Mouse (Mus musculus) CH12.LX (cell line): Measurements from ENCODE around the gene Trappc2. TPM values are rescaled to one million over a fixed set of nuclear protein-coding genes. Genes with fewer than 3 reads are reported as not detected.

Experiments
- DNase-seq: peaks from one replicate; pipeline ENCODE4 v3.0.0-alpha.2; 2013; ENCODE audit errors: extremely low read depth
- H3K27ac ChIP-seq: 2 replicates; pipeline ENCODE4 v1.5.1; 2012; ENCODE audit warnings: low read depth, mild to moderate bottlenecking, control low read depth, moderate library complexity; ENCODE audit not compliant: insufficient read depth
- H3K27me3 ChIP-seq: replicated peaks from 2 replicates; pipeline ENCODE3; 2012; ENCODE audit warnings: inconsistent platforms
- H3K36me3 ChIP-seq, 2 experiments: replicated peaks in 1 of 2; 2 replicates each; pipeline versions ENCODE3 to v1.6.1; 2012; ENCODE audit warnings: inconsistent platforms in 1 of 2, low read length in 1 of 2, mild to moderate bottlenecking in 1 of 2, mixed read lengths in 1 of 2, moderate library complexity in 1 of 2; ENCODE audit not compliant: control insufficient read depth in 1 of 2, insufficient read depth in 1 of 2
- H3K4me1 ChIP-seq, 2 experiments: 2 replicates each; pipeline ENCODE4 v1.6.1; 2012; ENCODE audit warnings: inconsistent platforms in 1 of 2, moderate library complexity in 1 of 2; ENCODE audit not compliant: insufficient read depth in 2 of 2, control insufficient read depth in 1 of 2
- H3K4me2 ChIP-seq: 2 replicates; pipeline ENCODE4 v1.6.1; 2012; ENCODE audit warnings: low read depth, mild to moderate bottlenecking, control low read depth; ENCODE audit not compliant: poor library complexity, insufficient read depth, severe bottlenecking
- H3K4me3 ChIP-seq, 3 experiments: fragments of 150-350 bp in 1 of 3; sonication (generic) in 1 of 3; replicated peaks in 1 of 3; 2 replicates each; pipeline versions ENCODE3 to v1.5.1; 2011 to 2012; ENCODE audit warnings: low read depth in 2 of 3, low read length in 2 of 3, mild to moderate bottlenecking in 2 of 3, moderate library complexity in 2 of 3, control low read depth in 1 of 3, improper control_type of control experiment in 1 of 3, inconsistent platforms in 1 of 3, mixed read lengths in 1 of 3; ENCODE audit not compliant: poor library complexity in 1 of 3
- H3K79me2 ChIP-seq: replicated peaks from 2 replicates; pipeline ENCODE4 v1.6.1; 2012; ENCODE audit warnings: mild to moderate bottlenecking, moderate library complexity; ENCODE audit not compliant: control insufficient read depth, poor library complexity, insufficient read depth, severe bottlenecking; ENCODE audit errors: extremely low read depth
- H3K9ac ChIP-seq: 2 replicates; pipeline ENCODE4 v1.6.1; 2012; ENCODE audit warnings: low read depth, mild to moderate bottlenecking, control low read depth, moderate library complexity; ENCODE audit not compliant: insufficient read depth
- H3K9me3 ChIP-seq: replicated peaks from 2 replicates; pipeline ENCODE3; 2012; ENCODE audit warnings: low read length, inconsistent platforms, mixed read lengths
- CHD1 ChIP-seq: IDR thresholded peaks from 2 replicates; pipeline ENCODE4 v1.6.1; 2012; ENCODE audit warnings: low read depth, low read length, improper control_type of control experiment, inconsistent platforms
- CHD2 ChIP-seq: IDR thresholded peaks from 2 replicates; pipeline ENCODE4 v1.6.1; 2011; ENCODE audit warnings: low read length, improper control_type of control experiment
- E2F4 ChIP-seq: IDR thresholded peaks from 2 replicates; pipeline ENCODE4 v1.6.1; 2011; ENCODE audit warnings: low read depth, low read length, improper control_type of control experiment; ENCODE audit not compliant: insufficient replicate concordance
- ELF1 ChIP-seq: IDR thresholded peaks from 2 replicates; pipeline ENCODE4 v1.6.1; 2014; ENCODE audit warnings: low read depth, mild to moderate bottlenecking, inconsistent platforms, low read length, improper control_type of control experiment
- EP300 ChIP-seq: IDR thresholded peaks from 2 replicates; pipeline ENCODE4 v1.6.1; 2011; ENCODE audit warnings: low read length, improper control_type of control experiment
- GABPA ChIP-seq: IDR thresholded peaks from 2 replicates; pipeline ENCODE4 v1.6.1; 2012; ENCODE audit warnings: low read depth, low read length, improper control_type of control experiment, inconsistent platforms; ENCODE audit not compliant: insufficient replicate concordance
- HCFC1 ChIP-seq: IDR thresholded peaks from 2 replicates; pipeline ENCODE4 v1.6.1; 2012; ENCODE audit warnings: low read depth, mild to moderate bottlenecking, inconsistent platforms, low read length, improper control_type of control experiment
- IRF4 ChIP-seq: IDR thresholded peaks from 2 replicates; pipeline ENCODE4 v1.6.1; 2014; ENCODE audit warnings: low read depth, mild to moderate bottlenecking, inconsistent platforms, low read length, improper control_type of control experiment
- JUND ChIP-seq: conservative IDR thresholded peaks from 2 replicates; pipeline ENCODE4 v1.6.1; 2011; ENCODE audit warnings: low read depth, low read length, improper control_type of control experiment
- KAT2A ChIP-seq: IDR thresholded peaks from 2 replicates; pipeline ENCODE4 v1.6.1; 2012; ENCODE audit warnings: low read length, improper control_type of control experiment, inconsistent platforms; ENCODE audit not compliant: insufficient replicate concordance
- MXI1 ChIP-seq: IDR thresholded peaks from 2 replicates; pipeline ENCODE4 v1.6.1; 2011; ENCODE audit warnings: mild to moderate bottlenecking, low read depth, low read length, improper control_type of control experiment
- NELFE ChIP-seq: IDR thresholded peaks from 2 replicates; pipeline ENCODE4 v1.6.1; 2011; ENCODE audit warnings: low read depth, low read length, improper control_type of control experiment
- NRF1 ChIP-seq: IDR thresholded peaks from 2 replicates; pipeline ENCODE4 v1.6.1; 2014; ENCODE audit warnings: low read depth, mild to moderate bottlenecking, inconsistent platforms, low read length, improper control_type of control experiment, moderate library complexity
- POLR2A ChIP-seq: IDR thresholded peaks from 2 replicates; pipeline ENCODE4 v1.6.1; 2011; ENCODE audit warnings: low read depth, mild to moderate bottlenecking, improper control_type of control experiment, low read length
- POLR2AphosphoS2 ChIP-seq: IDR thresholded peaks from 2 replicates; pipeline ENCODE4 v1.6.1; 2011; ENCODE audit warnings: low read depth, low read length, improper control_type of control experiment
- SIN3A ChIP-seq: IDR thresholded peaks from 2 replicates; pipeline ENCODE4 v1.6.1; 2012; ENCODE audit warnings: low read length, improper control_type of control experiment, inconsistent platforms
- SMC3 ChIP-seq: IDR thresholded peaks from 2 replicates; pipeline ENCODE4 v1.6.1; 2011; ENCODE audit warnings: low read depth, low read length, improper control_type of control experiment
- TBP ChIP-seq: conservative IDR thresholded peaks from 2 replicates; pipeline ENCODE4 v1.6.1; 2011; ENCODE audit warnings: low read depth, low read length, improper control_type of control experiment
- TCF12 ChIP-seq: IDR thresholded peaks from 2 replicates; pipeline ENCODE4 v1.6.1; 2014; ENCODE audit warnings: low read depth, mild to moderate bottlenecking, inconsistent platforms, low read length, improper control_type of control experiment
- UBTF ChIP-seq: IDR thresholded peaks from 2 replicates; pipeline ENCODE4 v1.6.1; 2012; ENCODE audit warnings: low read depth, mild to moderate bottlenecking, inconsistent platforms, low read length, improper control_type of control experiment, moderate library complexity
- USF1 ChIP-seq: IDR thresholded peaks from 2 replicates; pipeline ENCODE4 v1.6.1; 2014; ENCODE audit warnings: low read depth, mild to moderate bottlenecking, inconsistent platforms, low read length, improper control_type of control experiment
- ZC3H11A ChIP-seq: IDR thresholded peaks from 2 replicates; pipeline ENCODE4 v1.6.1; 2012; ENCODE audit warnings: low read depth, mild to moderate bottlenecking, inconsistent platforms, low read length, improper control_type of control experiment
- ZKSCAN1 ChIP-seq: IDR thresholded peaks from 2 replicates; pipeline ENCODE4 v1.6.1; 2012; ENCODE audit warnings: low read depth, inconsistent platforms, low read length, improper control_type of control experiment, borderline replicate concordance
- ZMIZ1 ChIP-seq: IDR thresholded peaks from 2 replicates; pipeline ENCODE4 v1.6.1; 2012; ENCODE audit warnings: low read depth, mild to moderate bottlenecking, inconsistent platforms, low read length, improper control_type of control experiment
- dilution Hi-C: fragments of 300-500 bp; cut with MboI; formaldehyde crosslinking; loops from 2 replicates; pipeline ENCODE4 v1.14.3; 2020; ENCODE audit warnings: low sequenced_read_pairs; ENCODE audit not compliant: extremely low pct_unique_long_range_greater_than_20kb, extremely low pct_ligation_motif_present
- in situ Hi-C: fragments of 300-500 bp; cut with MboI; formaldehyde crosslinking; loops from 3 replicates; pipeline ENCODE4 v1.14.3; 2019; ENCODE audit warnings: low sequenced_read_pairs, low pct_ligation_motif_present, low pct_unique_long_range_greater_than_20kb, mixed read lengths
- polyA plus RNA-seq: library from polyadenylated mRNA; unstranded; fragments of >175 nt; gene quantifications from 2 replicates; pipeline ENCODE4 v1.2.1, GENCODE M21; 2012; ENCODE audit warnings: low read depth; ENCODE audit not compliant: insufficient read length
- total RNA-seq, 2 experiments: library from RNA; depleted of rRNA; stranded (reverse); fragments of 300-350 nt in 1 of 2; fragments of >200 nt in 1 of 2; gene quantifications; 2 replicates each; pipeline ENCODE4 v1.2.3; 2012 to 2014

The Trappc2 gene
- total and polyA plus RNA-seq, 3 experiments, result 3.0 to 12.0 (median 5.1) TPM

DNA sequence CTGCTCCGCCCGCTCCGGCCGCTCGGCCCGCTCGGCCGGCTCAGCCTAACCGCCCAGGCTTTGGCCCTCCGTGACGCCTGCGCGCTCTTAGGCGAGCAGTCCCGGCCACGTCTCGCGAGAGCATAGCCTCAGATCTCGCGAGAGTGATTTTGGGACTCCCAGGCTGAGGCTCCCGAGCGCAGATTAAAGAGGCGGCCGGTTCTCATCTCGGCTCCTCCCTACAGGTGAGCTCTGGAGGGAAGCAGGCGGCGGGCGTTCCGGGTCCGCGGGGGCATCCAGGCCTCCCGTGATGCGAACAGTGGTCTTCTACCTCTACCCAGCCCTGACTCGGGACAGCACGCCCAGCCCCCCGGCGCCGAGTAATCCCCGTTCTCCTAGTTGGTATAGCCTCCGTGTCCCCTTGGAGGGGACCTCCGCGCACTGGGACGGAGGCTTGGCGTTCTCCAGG is 266 bp downstream of the Trappc2 start, which contains the start of gene Ofd1:
TSS of gene Ofd1 (minus strand) at position 89 of the 448 bp plus-strand sequence.
- Histone ChIP-seq H3K4me3 (peak within 1 kb of the TSS; percentile 70 to 84 (median 73)), H3K4me2 (peak within 1 kb of the TSS; percentile 58), H3K9me3 (no peaks in the 10 kb centered on the region), H3K27me3 (no peaks in the 10 kb centered on the region), H3K9ac (peak within 1 kb of the TSS; percentile 88), H3K27ac (peak within 1 kb of the TSS; percentile 46; the same call in 1 of the 2 replicates), H3K4me1 (peaks cover 0 to 12% of the 10 kb centered on the region in 2 experiments; a peak in 1 of 4 replicates), H3K36me3 (peaks cover 0 to 9% of the 10 kb centered on the region in 2 experiments), H3K79me2 (no peaks in the 10 kb centered on the region; the same call in 1 of the 2 replicates)
- in situ Hi-C loops, result no loop called here
- peak; percentile 88 for DNase-seq
- dilution Hi-C loops, result no loop called here
- 0 out of 2 replicates have a peak, but pooled peaks have one; percentile 33 for TF ChIP-seq TBP
- no peak for TF ChIP-seq SMC3
- TF ChIP-seq HCFC1, result peak; percentile 60
- TF ChIP-seq KAT2A, result no peak
- no peak for TF ChIP-seq JUND
- TF ChIP-seq GABPA, result no peak
- TF ChIP-seq TCF12, result peak; percentile 60; the same call in 1 of the 2 replicates
- TF ChIP-seq E2F4, result no peak
- TF ChIP-seq ELF1, result no peak
- TF ChIP-seq CHD1, result no peak
- TF ChIP-seq POLR2AphosphoS2, result peak; percentile 54; the same call in 1 of the 2 replicates
- TF ChIP-seq NELFE, result peak; percentile 67
- peak; percentile 90 for TF ChIP-seq POLR2A
- no peak for TF ChIP-seq ZKSCAN1
- no peak for TF ChIP-seq MXI1
- TF ChIP-seq CHD2, result peak; percentile 99
- no peak for TF ChIP-seq USF1
- TF ChIP-seq NRF1, result peak; percentile 78
- TF ChIP-seq ZMIZ1, result no peak
- TF ChIP-seq UBTF, result no peak
- peak; percentile 15; the same call in 1 of the 2 replicates for TF ChIP-seq SIN3A
- no peak for TF ChIP-seq IRF4

DNA sequence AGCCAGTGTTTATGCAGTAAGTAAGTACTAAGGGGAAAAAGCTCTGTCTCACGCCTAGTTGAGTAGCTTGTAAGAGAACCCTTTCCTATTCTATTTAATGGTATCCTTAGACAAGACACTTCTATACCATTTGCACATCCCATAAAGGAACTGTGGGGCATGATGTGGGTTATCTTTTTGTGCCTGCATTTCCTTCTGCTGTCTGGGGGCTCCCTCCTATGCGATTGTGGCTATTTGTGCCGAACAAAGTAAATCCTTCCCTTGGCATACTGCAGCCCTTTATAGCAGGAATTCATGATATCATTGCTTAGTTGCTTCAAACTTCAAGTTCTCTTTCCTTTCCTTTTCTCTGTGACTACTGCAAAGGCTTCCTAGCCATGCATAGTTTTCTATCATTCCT is 4.2 kb downstream of the Trappc2 start:
- dilution Hi-C loops, result no loop called here
- Histone ChIP-seq H3K9me3 (no peaks in the 10 kb centered on the region), H3K4me2 (no peak overlapping the region), H3K27ac (no peak overlapping the region), H3K4me1 (peaks cover 0 to 3% of the 10 kb centered on the region in 2 experiments; a peak in 1 of 4 replicates), H3K79me2 (no peaks in the 10 kb centered on the region; the same call in 1 of the 2 replicates), H3K4me3 (no peak overlapping the region), H3K27me3 (no peaks in the 10 kb centered on the region), H3K36me3 (peaks cover 0 to 8% of the 10 kb centered on the region in 2 experiments), H3K9ac (no peak overlapping the region)
- in situ Hi-C loops, result no loop called here
- TF ChIP-seq SMC3, result no peak
- no peak for TF ChIP-seq EP300
- TF ChIP-seq KAT2A, result no peak
- TF ChIP-seq ZKSCAN1, result no peak
- TF ChIP-seq ZC3H11A, result no peak
- no peak for TF ChIP-seq TBP
- no peak for DNase-seq
